Mouse (Mus musculus) gastrocnemius, postnatal 4 days (tissue): ENCODE data around the gene Hist1h2ae. TPM values are rescaled to one million over a fixed set of nuclear protein-coding genes. Genes with fewer than 3 reads are reported as not detected.
"Not testable (repeated sequence)": the region's sequence is repeated elsewhere in the genome, so short reads cannot be mapped to it uniquely, and the experiment has no call there.

Experiments used
- DNase-seq, 2 experiments: peaks; one replicate each; pipeline ENCODE4 v3.0.0; 2021 to 2022; ENCODE audit warnings: low spot score in 2 of 2, mixed read lengths in 2 of 2
- total RNA-seq, 2 experiments: library from RNA; stranded (reverse); gene quantifications; 2 replicates each; pipeline ENCODE4 v1.2.3; 2021

Hist1h2ae gene
- total RNA-seq, 2 experiments from 2014 or later: 63.6 to 92.7 TPM

DNA sequence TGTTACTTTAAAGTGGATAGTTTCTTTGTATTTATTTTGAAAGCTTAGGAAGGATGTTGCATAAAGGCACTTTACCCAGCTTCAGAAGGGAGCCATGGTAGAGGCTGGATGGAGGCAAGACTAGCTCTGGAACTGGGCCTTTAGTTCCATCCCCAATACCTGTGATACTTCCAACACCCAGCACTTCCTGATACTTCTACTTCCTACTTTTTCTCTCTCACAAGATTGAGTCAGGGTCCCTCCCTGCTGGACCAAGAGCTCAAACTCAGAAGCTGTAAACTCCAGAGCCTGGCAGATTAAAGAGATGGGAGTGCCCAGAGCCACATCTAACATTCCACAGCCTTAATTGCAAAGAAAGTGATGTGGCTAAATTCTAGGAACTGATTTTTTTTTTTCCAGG is 13.3 kb upstream of the Hist1h2ae start:
- no peak for DNase-seq

DNA sequence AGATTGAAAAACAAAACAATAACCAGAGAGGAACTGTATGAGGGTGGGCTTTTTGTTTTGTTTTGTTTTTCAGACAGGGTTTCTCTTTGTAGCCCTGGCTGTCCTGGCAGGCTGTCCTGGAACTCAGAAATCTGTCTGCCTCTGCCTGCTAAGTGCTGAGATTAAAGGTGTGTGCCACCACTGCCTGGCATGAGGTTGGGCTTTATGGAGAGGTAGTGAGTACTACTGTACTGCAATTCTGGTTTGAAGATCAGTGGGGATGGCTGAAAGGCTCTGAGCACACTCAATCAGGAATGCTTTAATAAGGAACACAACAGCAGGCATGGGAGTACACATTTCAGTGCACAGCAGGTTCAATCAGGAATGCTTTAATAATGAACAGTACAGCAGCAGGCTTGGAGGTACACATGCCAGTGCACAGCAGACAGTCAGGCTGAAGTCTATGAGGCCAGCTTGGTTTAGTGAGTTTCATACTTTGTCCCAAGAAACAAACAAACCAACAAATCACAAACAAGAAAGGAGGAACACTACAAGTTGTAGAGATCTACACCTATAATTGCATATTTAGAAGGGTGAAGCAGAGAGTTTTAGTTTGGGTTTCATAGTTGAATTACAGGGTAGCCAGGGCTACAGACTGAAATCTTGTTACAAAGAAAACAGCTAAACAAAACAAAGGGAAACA is 12.5 kb upstream of the Hist1h2ae start:
- DNase-seq: no peak

GRCm38 (mm10) chr13:23582219-23583056 is 11.4 kb upstream of the Hist1h2ae start:
- no peak for DNase-seq

GRCm38 (mm10) chr13:23581408-23582218 is 10.6 kb upstream of the Hist1h2ae start, which contains the start of gene Hist1h4d:
Gene Hist1h4d, plus strand, starts transcription at chr13:23581598.
- DNase-seq: peak; percentile 79 to 88

- no peak for DNase-seq
Observed at GRCm38 (mm10) chr13:23577835-23578234, 6.8 kb upstream of the Hist1h2ae start.

DNA sequence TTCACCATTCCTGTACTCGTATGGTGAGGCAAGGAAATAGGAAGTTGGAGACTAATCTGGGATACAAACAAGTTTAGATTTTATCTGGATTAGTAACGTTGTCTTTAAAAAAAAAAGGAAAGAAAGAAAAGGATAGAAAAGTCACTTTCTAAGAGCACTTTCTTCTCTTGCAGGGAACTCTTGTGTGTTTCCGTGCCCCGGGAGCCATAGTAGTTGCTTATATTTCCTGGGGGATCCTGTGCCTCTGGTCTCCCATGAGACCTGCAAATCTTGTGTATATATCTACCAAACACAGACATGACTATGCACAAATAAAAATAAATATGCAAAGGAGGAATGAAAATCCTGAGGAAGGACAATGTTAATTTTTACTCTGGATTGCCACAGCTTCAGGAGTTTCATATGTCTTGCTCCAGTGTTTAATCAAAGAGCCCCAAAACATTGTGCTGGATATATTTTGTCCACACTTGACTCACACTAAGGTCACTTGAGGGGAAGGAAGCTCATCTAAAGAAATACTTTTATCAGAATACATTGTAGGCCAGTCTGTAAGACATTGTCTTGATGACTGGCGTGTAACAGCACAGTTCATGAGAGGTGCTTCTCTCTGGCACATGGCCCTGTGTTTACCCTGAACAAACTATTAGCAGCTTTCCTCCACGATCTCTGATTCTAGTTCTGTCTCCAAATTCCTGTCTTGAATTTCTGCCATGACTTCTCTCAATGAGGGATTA is 6.1 kb upstream of the Hist1h2ae start:
- DNase-seq: no peak

GRCm38 (mm10) chr13:23576351-23576881 is 5.4 kb upstream of the Hist1h2ae start:
- DNase-seq: no peak

DNA sequence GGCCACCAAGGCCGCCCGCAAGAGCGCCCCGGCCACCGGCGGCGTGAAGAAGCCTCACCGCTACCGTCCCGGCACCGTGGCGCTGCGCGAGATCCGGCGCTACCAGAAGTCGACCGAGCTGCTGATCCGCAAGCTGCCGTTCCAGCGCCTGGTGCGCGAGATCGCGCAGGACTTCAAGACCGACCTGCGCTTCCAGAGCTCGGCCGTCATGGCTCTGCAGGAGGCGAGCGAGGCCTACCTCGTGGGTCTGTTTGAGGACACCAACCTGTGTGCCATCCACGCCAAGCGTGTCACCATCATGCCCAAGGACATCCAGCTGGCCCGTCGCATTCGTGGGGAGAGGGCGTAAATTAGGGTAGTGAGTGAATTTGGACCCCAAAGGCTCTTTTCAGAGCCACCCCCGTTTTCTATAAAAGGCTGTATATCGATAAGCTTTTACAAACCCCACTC is 4.9 kb upstream of the Hist1h2ae start:
- DNase-seq: not testable (repeated sequence)

DNA sequence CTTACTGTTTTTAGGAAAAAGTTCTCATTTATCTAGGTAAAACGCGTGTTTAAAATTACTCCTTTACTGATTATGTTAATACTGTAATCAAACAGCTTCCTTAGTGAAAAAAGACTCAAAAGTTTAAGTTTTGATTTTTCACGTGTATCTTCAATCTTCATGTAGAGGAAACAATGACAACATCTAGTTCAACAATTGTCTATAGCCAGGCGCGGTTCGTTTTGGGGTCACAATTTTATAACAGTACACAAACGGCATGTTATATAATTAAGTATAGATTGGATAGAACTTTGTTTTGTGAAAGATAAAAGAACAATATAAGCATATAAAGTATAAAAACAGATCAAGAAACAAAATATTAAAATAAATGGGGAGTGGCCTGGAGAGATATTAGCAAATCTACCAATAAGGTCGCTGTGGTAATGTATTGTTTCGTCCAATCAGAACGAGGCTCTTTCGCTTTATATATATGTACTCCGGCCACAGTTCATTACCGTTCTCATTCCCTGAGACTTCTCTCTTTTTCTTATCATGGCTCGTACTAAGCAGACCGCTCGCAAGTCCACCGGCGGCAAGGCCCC is 4.3 kb upstream of the Hist1h2ae start, which contains the start of gene Hist1h3d:
Gene Hist1h3d, plus strand, starts transcription at position 493 of the 581 bp plus-strand sequence.
- peak in 1 of 2 experiments; percentile 39 for DNase-seq

DNA sequence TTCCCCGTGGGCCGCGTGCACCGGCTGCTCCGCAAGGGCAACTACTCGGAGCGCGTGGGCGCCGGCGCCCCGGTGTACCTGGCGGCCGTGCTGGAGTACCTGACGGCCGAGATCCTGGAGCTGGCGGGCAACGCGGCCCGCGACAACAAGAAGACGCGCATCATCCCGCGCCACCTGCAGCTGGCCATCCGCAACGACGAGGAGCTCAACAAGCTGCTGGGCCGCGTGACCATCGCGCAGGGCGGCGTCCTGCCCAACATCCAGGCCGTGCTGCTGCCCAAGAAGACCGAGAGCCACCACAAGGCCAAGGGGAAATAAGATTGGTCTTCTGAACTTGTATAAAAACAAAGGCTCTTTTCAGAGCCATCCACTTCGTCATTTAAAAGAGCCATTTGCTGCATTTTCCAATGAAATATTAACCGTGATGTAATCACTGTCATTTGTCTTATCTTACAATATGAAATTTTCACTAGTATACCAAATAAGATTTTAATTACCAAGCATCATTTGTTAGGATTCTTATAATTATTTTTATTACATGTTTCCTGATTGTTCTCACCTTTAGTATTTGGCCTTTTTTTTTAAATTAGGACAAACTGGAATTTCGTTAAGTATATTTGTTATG is 3.6 kb upstream of the Hist1h2ae start:
- not testable (repeated sequence) for DNase-seq

GRCm38 (mm10) chr13:23573898-23574524 is 3.0 kb upstream of the Hist1h2ae start, which contains the start of the genes Hist1h2bf and Hist1h2ad:
Gene Hist1h2bf, minus strand, starts transcription at chr13:23574196.
Gene Hist1h2ad, plus strand, starts transcription at chr13:23574381.
- DNase-seq: peak; percentile 67 to 87

GRCm38 (mm10) chr13:23573034-23573897 is 2.2 kb upstream of the Hist1h2ae start:
- not testable (repeated sequence) for DNase-seq

DNA sequence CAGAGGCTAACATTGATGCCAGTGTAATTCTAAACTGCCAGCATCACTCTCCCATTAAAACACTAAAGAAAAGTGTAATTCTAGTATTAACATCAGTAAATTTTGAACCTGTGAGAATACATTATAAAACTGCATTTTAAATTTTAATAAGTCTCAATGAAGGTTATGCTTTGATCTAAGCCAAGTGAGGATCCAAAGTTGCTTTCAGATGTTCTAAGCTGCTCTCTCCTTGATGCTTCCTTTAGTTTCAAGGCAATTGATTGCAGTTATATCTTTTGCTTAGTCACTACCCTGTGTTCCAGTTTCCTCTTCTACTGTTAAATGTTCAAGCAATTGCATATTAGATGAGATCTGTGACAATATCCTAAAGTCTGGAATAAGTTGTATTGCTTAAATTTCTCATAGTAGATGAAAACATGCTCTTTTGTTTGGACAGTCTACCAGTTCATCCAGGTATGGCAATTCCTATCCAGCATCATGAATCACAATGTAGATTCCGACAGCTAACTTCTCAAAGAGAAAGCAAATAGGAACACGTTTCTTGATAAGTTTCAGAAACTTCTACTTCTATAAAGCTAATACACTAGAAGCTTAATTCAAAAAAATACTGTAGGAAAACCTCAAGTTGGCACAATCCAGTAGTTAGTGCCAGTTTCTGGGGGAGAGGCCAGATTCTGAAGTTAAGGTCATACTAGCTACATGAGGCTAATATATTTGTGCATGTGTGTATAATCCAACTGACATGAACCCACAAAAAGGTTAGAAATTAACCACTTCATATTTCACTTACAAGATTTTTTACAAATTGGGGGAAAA is 1.4 kb upstream of the Hist1h2ae start:
- DNase-seq: no peak

DNA sequence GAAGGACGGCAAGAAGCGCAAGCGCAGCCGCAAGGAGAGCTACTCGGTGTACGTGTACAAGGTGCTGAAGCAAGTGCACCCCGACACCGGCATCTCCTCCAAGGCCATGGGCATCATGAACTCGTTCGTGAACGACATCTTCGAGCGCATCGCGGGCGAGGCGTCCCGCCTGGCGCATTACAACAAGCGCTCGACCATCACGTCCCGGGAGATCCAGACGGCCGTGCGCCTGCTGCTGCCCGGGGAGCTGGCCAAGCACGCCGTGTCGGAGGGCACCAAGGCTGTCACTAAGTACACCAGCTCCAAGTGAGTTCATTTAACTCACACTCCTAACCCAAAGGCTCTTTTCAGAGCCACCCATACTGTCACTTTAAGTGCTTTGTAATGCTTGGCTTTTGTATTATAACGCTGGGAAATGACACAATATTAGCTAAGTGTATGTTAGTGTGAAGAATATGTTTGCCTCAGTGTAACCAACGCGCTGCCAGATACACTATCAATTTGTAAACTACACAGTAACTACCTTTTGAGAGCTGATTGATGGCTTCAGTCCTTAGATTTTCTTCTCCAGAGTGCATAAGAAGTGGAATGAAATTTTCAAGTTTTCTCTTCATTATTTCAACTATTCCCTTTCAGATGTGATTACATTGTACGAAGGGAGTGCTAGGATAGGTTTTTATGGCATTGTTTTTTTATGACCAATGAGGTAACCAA is 641 bp upstream of the Hist1h2ae start:
- DNase-seq: not testable (repeated sequence)

DNA sequence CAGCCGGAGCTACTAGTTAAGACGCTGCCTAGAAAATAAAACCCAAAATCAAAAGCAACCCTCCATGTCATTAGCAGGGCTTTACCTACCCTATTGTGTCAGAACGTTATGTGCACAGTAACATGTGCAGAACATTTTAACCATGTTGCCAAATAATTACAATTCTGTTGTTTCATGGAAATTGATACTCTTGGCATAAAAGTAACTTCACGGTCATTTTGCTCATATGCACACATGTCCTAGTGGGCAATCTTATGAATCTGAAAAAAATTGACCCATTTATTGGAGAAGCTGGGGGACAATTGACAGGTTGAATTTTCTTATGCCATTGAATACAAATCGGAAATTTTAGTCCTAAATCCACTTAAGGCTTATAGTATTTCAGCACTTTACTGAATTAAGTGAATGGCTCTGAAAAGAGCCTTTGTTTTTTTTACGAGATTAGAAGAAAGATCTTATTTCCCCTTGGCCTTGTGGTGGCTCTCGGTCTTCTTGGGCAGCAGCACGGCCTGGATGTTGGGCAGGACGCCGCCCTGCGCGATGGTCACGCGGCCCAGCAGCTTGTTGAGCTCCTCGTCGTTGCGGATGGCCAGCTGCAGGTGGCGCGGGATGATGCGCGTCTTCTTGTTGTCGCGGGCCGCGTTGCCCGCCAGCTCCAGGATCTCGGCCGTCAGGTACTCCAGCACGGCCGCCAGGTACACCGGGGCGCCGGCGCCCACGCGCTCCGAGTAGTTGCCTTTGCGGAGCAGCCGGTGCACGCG is 579 bp downstream of the Hist1h2ae start:
- not testable (repeated sequence) for DNase-seq

DNA sequence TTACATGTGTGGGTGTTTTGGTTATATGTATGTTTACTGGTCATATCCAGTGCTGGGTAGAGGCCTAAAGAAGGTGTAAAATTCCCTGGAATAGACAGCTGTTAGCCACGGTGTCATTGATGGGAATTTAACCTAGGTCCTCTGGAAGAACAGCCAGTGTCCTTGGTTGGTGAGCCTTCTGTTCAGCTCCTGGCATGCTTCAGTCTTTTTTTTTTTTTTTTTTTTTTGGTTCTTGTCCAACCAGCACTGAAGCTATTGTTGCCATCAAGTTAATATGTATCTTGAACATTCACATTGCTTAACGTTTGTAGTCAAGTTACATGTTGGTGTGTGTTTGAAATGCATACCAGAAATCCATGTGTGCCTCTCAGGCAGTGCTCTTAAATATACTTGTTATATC is 6.5 kb downstream of the Hist1h2ae start:
- DNase-seq: no peak
